Mouse (Mus musculus) duodenum, adult 2 months (tissue): ENCODE measurements around the gene Ier5l. TPM values are rescaled to one million over a fixed set of nuclear protein-coding genes. Genes with fewer than 3 reads are reported as not detected.

ENCODE experiments used
- polyA plus RNA-seq: library from polyadenylated mRNA; depleted of rRNA; stranded (reverse); fragments of >200 nt; gene quantifications from 2 replicates; pipeline ENCODE4 v1.2.3, GENCODE M21; 2012; ENCODE audit warnings: low replicate concordance; rRNA removed

Gene Ier5l
- 8.5 and 16.1 TPM in 2 replicates for polyA plus RNA-seq

GRCm38 (mm10) chr2:30474039-30474438 is at the start of gene Ier5l:
Gene Ier5l (minus strand): TSS chr2:30474219.

Other genes with a start within 250 kb of the Ier5l start
- gene Lrrc8a, start 236.5 kb downstream of the Ier5l start, polyA plus RNA-seq = 15.3 and 19.6 TPM in 2 replicates
- 2.6 and 3.4 TPM in 2 replicates for gene Gm28035, start 233.7 kb downstream of the Ier5l start, polyA plus RNA-seq
- 4.4 and 5.9 TPM in 2 replicates for gene Phyhd1, start 208.0 kb downstream of the Ier5l start, polyA plus RNA-seq
- not detected in 2 replicates for gene Gm28038, start 193.2 kb downstream of the Ier5l start, polyA plus RNA-seq
- 14.6 and 20.2 TPM in 2 replicates for gene Dolk, start 187.9 kb downstream of the Ier5l start, polyA plus RNA-seq
- gene Nup188, start 187.8 kb downstream of the Ier5l start, polyA plus RNA-seq = 27.0 and 29.2 TPM in 2 replicates
- gene Sh3glb2, start 114.9 kb downstream of the Ier5l start, polyA plus RNA-seq = 149 and 156 TPM in 2 replicates
- 45.6 and 46.8 TPM in 2 replicates for gene Miga2, start 110.0 kb downstream of the Ier5l start, polyA plus RNA-seq
- 157 and 199 TPM in 2 replicates for gene Dolpp1, start 82.0 kb downstream of the Ier5l start, polyA plus RNA-seq
- gene Crat, start 58.4 kb downstream of the Ier5l start, polyA plus RNA-seq = 263 and 268 TPM in 2 replicates
- 138 and 167 TPM in 2 replicates for gene Ptpa, start 58.2 kb downstream of the Ier5l start, polyA plus RNA-seq
- 0.85 TPM in 1 of 2 replicates, not detected in the other for gene Cstad, start 120.8 kb upstream of the Ier5l start, polyA plus RNA-seq